Mouse (Mus musculus): ENCODE measurements around the gene Pde1c. TPM values are rescaled to one million over a fixed set of nuclear protein-coding genes. Genes with fewer than 3 reads are reported as not detected.

The Pde1c gene
- polyA plus RNA-seq, 1 experiment from 2014 or later = 8.3 TPM

DNA sequence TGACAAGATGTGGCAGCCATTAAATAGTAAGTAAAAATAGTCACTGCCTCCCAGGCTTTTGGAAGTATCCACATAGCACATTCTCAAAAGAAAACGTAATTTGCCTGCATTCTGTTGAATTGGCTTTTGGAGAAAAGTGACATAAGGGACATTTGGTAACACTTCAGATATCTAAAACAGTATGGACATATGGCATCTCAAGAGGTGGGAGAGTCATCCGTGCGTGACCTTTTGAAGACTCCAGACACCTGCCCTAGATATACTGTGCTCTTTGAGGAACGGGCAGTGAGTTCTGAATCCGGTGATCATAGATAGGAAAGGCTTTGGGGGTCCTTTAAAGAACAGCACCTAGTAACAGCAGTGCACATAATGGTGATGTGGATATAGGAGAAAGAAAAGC lies 143.1 kb downstream of the Pde1c start:
- 87% methylated on average over 5 of the region's 5 CpGs for WGBS
- no peaks in the 10 kb centered on the region for H3K4me1 ChIP-seq
- no peak for ATAC-seq (ENCODE audit: low FRiP score)

GRCm38 (mm10) chr6:56422866-56423265 lies 146.0 kb downstream of the Pde1c start:
- H3K36me3 ChIP-seq = no peaks in the 10 kb centered on the region
- no peaks in the 10 kb centered on the region for H3K4me1 ChIP-seq
- H3K27me3 ChIP-seq (replicated peaks) = no peaks in the 10 kb centered on the region
- no peak overlapping the region for H3K27ac ChIP-seq (replicated peaks)
- no peak overlapping the region for H3K4me2 ChIP-seq
- no peak overlapping the region for H3K4me3 ChIP-seq (replicated peaks)
- no peak for ATAC-seq (ENCODE audit: low FRiP score)
- H3K9ac ChIP-seq (replicated peaks) = no peak overlapping the region
- no peaks in the 10 kb centered on the region for H3K9me3 ChIP-seq (replicated peaks)
- WGBS = 71% methylated on average over 3 of the region's 3 CpGs

More for the DNA sequence above, 143.1 kb downstream of the Pde1c start:
- H3K36me3 ChIP-seq = no peaks in the 10 kb centered on the region
- H3K9me3 ChIP-seq (replicated peaks) = no peaks in the 10 kb centered on the region
- no peak overlapping the region for H3K4me3 ChIP-seq (replicated peaks)
- H3K4me2 ChIP-seq = no peak overlapping the region
- no peak overlapping the region for H3K27ac ChIP-seq (replicated peaks)
- H3K9ac ChIP-seq (replicated peaks) = no peak overlapping the region
- H3K27me3 ChIP-seq (replicated peaks) = no peaks in the 10 kb centered on the region

DNA sequence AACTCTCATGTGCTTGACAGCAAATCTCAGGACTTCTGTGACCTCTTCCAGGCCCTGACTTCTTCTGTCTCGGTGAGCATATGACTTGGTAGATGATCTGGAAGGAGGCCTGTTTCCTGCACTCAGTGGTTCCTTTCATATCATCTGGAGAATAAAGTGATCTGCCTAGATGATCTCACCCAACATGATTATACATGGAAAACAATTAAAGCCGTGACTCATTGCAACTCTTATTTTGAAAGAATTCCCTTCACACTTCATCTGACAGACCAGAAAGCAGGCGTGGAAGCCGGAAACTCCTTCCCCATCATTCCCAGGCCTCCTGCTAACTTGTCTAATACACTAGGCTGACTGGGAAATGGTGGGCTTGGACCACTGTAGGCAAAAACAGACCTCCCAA lies 152.7 kb downstream of the Pde1c start:
- H3K4me1 ChIP-seq = no peaks in the 10 kb centered on the region

GRCm38 (mm10) chr6:56389178-56389577 lies 179.7 kb downstream of the Pde1c start:
- no peak for ATAC-seq (ENCODE audit: low FRiP score)
- 83% methylated on average over 5 of the region's 5 CpGs for WGBS

More for the DNA sequence above, 152.7 kb downstream of the Pde1c start:
- no peak overlapping the region for H3K4me3 ChIP-seq (replicated peaks)
- no peak overlapping the region for H3K9ac ChIP-seq (replicated peaks)
- no peaks in the 10 kb centered on the region for H3K27me3 ChIP-seq (replicated peaks)
- H3K36me3 ChIP-seq = no peaks in the 10 kb centered on the region
- 78% methylated on average over 4 of the region's 4 CpGs for WGBS
- ATAC-seq (ENCODE audit: low FRiP score) = no peak
- no peak overlapping the region for H3K4me2 ChIP-seq
- no peak overlapping the region for H3K27ac ChIP-seq (replicated peaks)
- H3K9me3 ChIP-seq (replicated peaks) = no peaks in the 10 kb centered on the region

GRCm38 (mm10) chr6:56376359-56376758 lies 192.5 kb downstream of the Pde1c start:
- Histone ChIP-seq H3K36me3 (no peaks in the 10 kb centered on the region), H3K9me3 (replicated peaks) (no peaks in the 10 kb centered on the region), H3K27ac (replicated peaks) (no peak overlapping the region), H3K9ac (replicated peaks) (no peak overlapping the region), H3K4me2 (no peak overlapping the region), H3K4me3 (replicated peaks) (no peak overlapping the region), H3K4me1 (peaks cover 11% of the 10 kb centered on the region), H3K27me3 (replicated peaks) (no peaks in the 10 kb centered on the region)
- 96% methylated on average over 3 of the region's 3 CpGs for WGBS
- no peak for ATAC-seq (ENCODE audit: low FRiP score)

More at GRCm38 (mm10) chr6:56389178-56389577, 179.7 kb downstream of the Pde1c start:
- no peak overlapping the region for H3K4me3 ChIP-seq (replicated peaks)
- H3K9me3 ChIP-seq (replicated peaks) = no peaks in the 10 kb centered on the region
- no peak overlapping the region for H3K4me2 ChIP-seq
- no peaks in the 10 kb centered on the region for H3K4me1 ChIP-seq
- H3K27ac ChIP-seq (replicated peaks) = no peak overlapping the region
- H3K9ac ChIP-seq (replicated peaks) = no peak overlapping the region
- H3K27me3 ChIP-seq (replicated peaks) = no peaks in the 10 kb centered on the region
- no peaks in the 10 kb centered on the region for H3K36me3 ChIP-seq

DNA sequence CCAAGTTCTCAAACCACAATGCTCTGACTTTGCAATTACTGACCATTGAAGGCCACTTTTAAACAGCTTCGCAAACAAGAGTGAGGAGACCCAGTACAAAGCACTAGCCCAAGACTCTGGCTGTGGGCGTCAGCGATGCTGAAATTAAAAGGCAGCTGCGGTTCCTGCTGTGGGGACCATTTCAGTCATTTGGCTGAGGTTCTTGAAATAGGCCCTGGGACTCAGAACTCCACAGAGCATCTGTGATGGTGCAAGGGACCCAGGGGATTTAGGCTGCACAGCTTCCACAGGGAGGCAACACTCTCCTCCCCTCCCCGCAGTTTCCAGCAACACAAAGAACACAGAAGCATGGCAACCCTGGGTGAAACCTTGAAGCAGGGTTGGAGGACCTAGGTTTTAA lies 194.7 kb downstream of the Pde1c start:
- Histone ChIP-seq H3K9me3 (replicated peaks) (no peaks in the 10 kb centered on the region), H3K9ac (replicated peaks) (no peak overlapping the region), H3K27ac (replicated peaks) (no peak overlapping the region), H3K36me3 (no peaks in the 10 kb centered on the region), H3K4me3 (replicated peaks) (no peak overlapping the region), H3K4me1 (peaks cover 11% of the 10 kb centered on the region), H3K27me3 (replicated peaks) (no peaks in the 10 kb centered on the region), H3K4me2 (no peak overlapping the region)
- WGBS = 64% methylated on average over 5 of the region's 5 CpGs
- ATAC-seq (ENCODE audit: low FRiP score) = 0 out of 2 replicates have a peak, but pooled peaks have one; percentile 20

- Histone ChIP-seq H3K9me3 (replicated peaks) (no peaks in the 10 kb centered on the region), H3K27ac (replicated peaks) (no peak overlapping the region; the same call in 1 of the 2 replicates), H3K4me1 (peaks cover 11% of the 10 kb centered on the region), H3K27me3 (replicated peaks) (no peaks in the 10 kb centered on the region), H3K36me3 (no peaks in the 10 kb centered on the region), H3K4me2 (no peak overlapping the region), H3K9ac (replicated peaks) (no peak overlapping the region), H3K4me3 (replicated peaks) (no peak overlapping the region)
- ATAC-seq (ENCODE audit: low FRiP score) = peak; percentile 43; the same call in 1 of the 2 replicates
- WGBS = 72% methylated on average over 3 of the region's 3 CpGs
These were observed 195.2 kb downstream of the Pde1c start for GRCm38 (mm10) chr6:56373753-56374152.

- Histone ChIP-seq H3K27ac (replicated peaks) (peak overlapping the region; percentile 48), H3K36me3 (no peaks in the 10 kb centered on the region), H3K4me3 (replicated peaks) (no peak overlapping the region), H3K27me3 (replicated peaks) (no peaks in the 10 kb centered on the region), H3K9ac (replicated peaks) (no peak overlapping the region), H3K4me1 (peaks cover 11% of the 10 kb centered on the region), H3K4me2 (no peak overlapping the region), H3K9me3 (replicated peaks) (no peaks in the 10 kb centered on the region)
- peak; percentile 61; the same call in 1 of the 2 replicates for ATAC-seq (ENCODE audit: low FRiP score)
- 33% methylated on average over 10 of the region's 10 CpGs for WGBS
These were observed 195.7 kb downstream of the Pde1c start for GRCm38 (mm10) chr6:56373046-56373751.

GRCm38 (mm10) chr6:56369462-56369861 lies 199.4 kb downstream of the Pde1c start:
- WGBS = 75% methylated on average over 13 of the region's 13 CpGs
- no peak overlapping the region for H3K27ac ChIP-seq (replicated peaks)
- H3K4me3 ChIP-seq (replicated peaks) = no peak overlapping the region
- no peaks in the 10 kb centered on the region for H3K36me3 ChIP-seq
- no peak overlapping the region for H3K9ac ChIP-seq (replicated peaks)
- H3K27me3 ChIP-seq (replicated peaks) = no peaks in the 10 kb centered on the region
- no peak overlapping the region for H3K4me2 ChIP-seq
- no peaks in the 10 kb centered on the region for H3K9me3 ChIP-seq (replicated peaks)
- ATAC-seq (ENCODE audit: low FRiP score) = no peak
- H3K4me1 ChIP-seq = peaks cover 11% of the 10 kb centered on the region

DNA sequence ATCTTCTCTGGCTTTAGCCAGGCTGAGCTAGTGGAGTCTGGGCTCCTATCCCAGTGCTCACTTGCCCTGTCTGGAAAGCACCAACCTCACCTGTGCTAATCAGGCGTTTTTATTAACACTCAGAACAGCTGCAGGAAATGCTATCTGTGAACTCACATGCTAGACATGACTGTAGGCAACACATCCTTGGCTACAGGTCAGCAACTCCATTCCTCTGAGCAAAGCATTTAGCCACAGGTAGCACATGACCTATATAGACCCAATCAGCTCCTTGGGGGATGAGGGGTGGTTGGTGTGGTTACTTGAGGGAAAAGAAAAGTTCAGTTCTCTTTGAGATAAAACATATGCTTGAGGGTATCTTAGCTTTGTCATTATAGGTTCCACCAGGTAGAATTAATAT lies 200.8 kb downstream of the Pde1c start:
- Histone ChIP-seq H3K27ac (replicated peaks) (no peak overlapping the region), H3K9ac (replicated peaks) (no peak overlapping the region)

GRCm38 (mm10) chr6:56367257-56367656 lies 201.6 kb downstream of the Pde1c start:
- Histone ChIP-seq H3K27ac (replicated peaks) (no peak overlapping the region), H3K9me3 (replicated peaks) (no peaks in the 10 kb centered on the region), H3K27me3 (replicated peaks) (no peaks in the 10 kb centered on the region), H3K9ac (replicated peaks) (no peak overlapping the region), H3K4me2 (no peak overlapping the region), H3K36me3 (no peaks in the 10 kb centered on the region), H3K4me1 (peaks cover 4% of the 10 kb centered on the region; the same call in 1 of the 2 replicates), H3K4me3 (replicated peaks) (no peak overlapping the region)
- no peak for ATAC-seq (ENCODE audit: low FRiP score)

More for the DNA sequence above, 200.8 kb downstream of the Pde1c start:
- H3K4me2 ChIP-seq = no peak overlapping the region
- no peaks in the 10 kb centered on the region for H3K27me3 ChIP-seq (replicated peaks)
- WGBS = 67% methylated on average over 1 of the region's 1 CpGs
- no peaks in the 10 kb centered on the region for H3K36me3 ChIP-seq
- no peak for ATAC-seq (ENCODE audit: low FRiP score)
- no peak overlapping the region for H3K4me3 ChIP-seq (replicated peaks)
- H3K4me1 ChIP-seq = peaks cover 3% of the 10 kb centered on the region
- H3K9me3 ChIP-seq (replicated peaks) = no peaks in the 10 kb centered on the region

GRCm38 (mm10) chr6:56362650-56363049 lies 206.3 kb downstream of the Pde1c start:
- peak; percentile 77 for ATAC-seq (ENCODE audit: low FRiP score)
- Histone ChIP-seq H3K9ac (replicated peaks) (no peak overlapping the region), H3K4me1 (peaks cover 30% of the 10 kb centered on the region), H3K36me3 (no peaks in the 10 kb centered on the region), H3K9me3 (replicated peaks) (no peaks in the 10 kb centered on the region), H3K27ac (replicated peaks) (no peak overlapping the region), H3K27me3 (replicated peaks) (no peaks in the 10 kb centered on the region), H3K4me2 (peak overlapping the region; percentile 83), H3K4me3 (replicated peaks) (peak overlapping the region; percentile 48)
- WGBS = 3% methylated on average over 5 of the region's 5 CpGs

All from neural tube, embryonic 15.5 days (tissue).